Mouse (Mus musculus) midbrain, embryonic 16.5 days (tissue): Measurements from ENCODE around the gene Smlr1. TPM values are rescaled to one million over a fixed set of nuclear protein-coding genes. Genes with fewer than 3 reads are reported as not detected.

ENCODE experiments used
- ATAC-seq: fragments of 200-750 bp; cut with Nextera tagmentation; 2 replicates; pipeline ENCODE4 v1.8.0; 2017; ENCODE audit warnings: moderate TSS enrichment
- H3K27ac ChIP-seq: fragments of 300-500 bp; sonication (generic); 2 replicates; pipeline ENCODE4 v1.5.1; 2014; ENCODE audit warnings: mild to moderate bottlenecking, low read length, mixed read lengths
- H3K27me3 ChIP-seq: fragments of 300-500 bp; sonication (generic); 2 replicates; pipeline ENCODE4 v1.6.1; 2014; ENCODE audit warnings: low read depth, low read length, mixed read lengths; ENCODE audit not compliant: control insufficient read depth, insufficient read depth
- H3K36me3 ChIP-seq: fragments of 300-500 bp; sonication (generic); 2 replicates; pipeline ENCODE4 v1.6.1; 2014; ENCODE audit warnings: mild to moderate bottlenecking, low read length, moderate library complexity, mixed read lengths; ENCODE audit not compliant: control insufficient read depth, insufficient read depth
- H3K4me1 ChIP-seq: fragments of 300-500 bp; sonication (generic); 2 replicates; pipeline ENCODE4 v1.6.1; 2014; ENCODE audit warnings: mild to moderate bottlenecking, low read length, mixed read lengths; ENCODE audit not compliant: control insufficient read depth, insufficient read depth
- H3K4me2 ChIP-seq: fragments of 300-500 bp; sonication (generic); 2 replicates; pipeline ENCODE4 v1.6.1; 2014; ENCODE audit warnings: mild to moderate bottlenecking, low read length, mixed read lengths
- H3K4me3 ChIP-seq: fragments of 300-500 bp; sonication (generic); 2 replicates; pipeline ENCODE4 v1.5.1; 2014; ENCODE audit warnings: low read depth, mild to moderate bottlenecking, low read length, moderate library complexity, mixed read lengths
- H3K9ac ChIP-seq: fragments of 300-500 bp; sonication (generic); 2 replicates; pipeline ENCODE4 v1.6.1; 2014; ENCODE audit warnings: low read depth, low read length, mixed read lengths
- H3K9me3 ChIP-seq: fragments of 300-500 bp; sonication (generic); replicated peaks from 2 replicates; pipeline ENCODE4 v1.6.1; 2014; ENCODE audit warnings: mild to moderate bottlenecking, low read length, mixed read lengths; ENCODE audit not compliant: control insufficient read depth, poor library complexity, severe bottlenecking
- WGBS: fragments of 180-500 bp; shearing (Covaris S2); extraction: QIAGEN DNeasy Blood & Tissue Kit; methylation state at CpG from one replicate; pipeline ENCODE4 v1.1.7; 2014; 5-methylcytosine and 5-hydroxymethylcytosine counted together
- polyA plus RNA-seq: library from polyadenylated mRNA; unstranded; fragments of >200 nt; fragmentation: Nextera tagmentation; extraction: Ambion mirVana; gene quantifications from 2 replicates; pipeline ENCODE4 v1.2.1, GENCODE M21; 2015

Gene Smlr1
- polyA plus RNA-seq, 1 experiment from 2014 or later, result 0.13 TPM

DNA sequence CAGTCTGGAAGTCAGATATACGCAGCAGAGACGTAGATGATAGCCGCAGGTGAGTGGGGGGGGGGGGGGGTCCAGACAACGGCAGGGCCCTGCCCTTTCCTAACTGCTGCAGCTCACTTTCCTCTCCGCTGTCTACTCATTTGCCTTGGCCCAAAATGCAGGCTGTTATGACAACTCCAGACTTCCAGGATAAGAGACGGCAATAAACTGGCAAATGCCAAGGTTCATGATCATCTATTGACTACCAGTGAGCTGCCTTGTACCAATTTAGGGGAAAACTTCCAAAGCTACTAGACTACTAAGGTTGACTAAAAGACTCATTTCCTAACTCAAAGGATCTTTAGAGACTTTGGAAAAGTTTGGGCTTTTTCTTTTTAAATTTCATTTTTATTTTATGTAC is 554 bp upstream of the Smlr1 start:
- H3K4me1 ChIP-seq, result no peaks in the 10 kb centered on the region
- H3K9ac ChIP-seq, result no peak overlapping the region
- 89% methylated on average over 6 of the region's 6 CpGs for WGBS
- H3K27me3 ChIP-seq, result no peaks in the 10 kb centered on the region
- H3K36me3 ChIP-seq, result no peaks in the 10 kb centered on the region
- no peak overlapping the region for H3K4me2 ChIP-seq
- H3K27ac ChIP-seq, result no peak overlapping the region
- ATAC-seq, result no peak
- H3K4me3 ChIP-seq, result no peak overlapping the region
- no peaks in the 10 kb centered on the region for H3K9me3 ChIP-seq

DNA sequence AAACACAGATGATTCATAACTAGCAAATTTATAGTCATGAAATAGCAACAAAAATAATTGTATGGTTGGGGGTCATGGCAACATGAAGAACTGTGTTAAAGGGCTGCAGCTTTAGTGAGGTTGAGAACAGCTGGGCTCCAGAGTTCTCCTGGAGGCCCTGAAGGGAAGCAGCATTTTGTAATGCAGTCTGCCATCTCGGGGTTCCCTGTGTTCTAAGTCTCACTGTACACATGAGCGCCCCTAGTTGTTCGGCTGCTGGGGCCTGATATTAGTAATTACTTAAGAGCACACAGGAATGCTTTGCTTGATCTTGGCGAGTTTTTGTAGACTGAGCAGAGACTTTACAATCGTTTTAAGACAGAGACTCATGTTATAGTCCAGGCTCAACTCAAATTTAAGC is 1.6 kb downstream of the Smlr1 start:
- 88% methylated on average over 5 of the region's 5 CpGs for WGBS
- no peaks in the 10 kb centered on the region for H3K4me1 ChIP-seq
- no peaks in the 10 kb centered on the region for H3K36me3 ChIP-seq
- no peak overlapping the region for H3K9ac ChIP-seq
- no peak overlapping the region for H3K27ac ChIP-seq
- no peak for ATAC-seq
- H3K4me2 ChIP-seq, result no peak overlapping the region
- H3K9me3 ChIP-seq, result no peaks in the 10 kb centered on the region
- H3K4me3 ChIP-seq, result no peak overlapping the region
- H3K27me3 ChIP-seq, result no peaks in the 10 kb centered on the region

DNA sequence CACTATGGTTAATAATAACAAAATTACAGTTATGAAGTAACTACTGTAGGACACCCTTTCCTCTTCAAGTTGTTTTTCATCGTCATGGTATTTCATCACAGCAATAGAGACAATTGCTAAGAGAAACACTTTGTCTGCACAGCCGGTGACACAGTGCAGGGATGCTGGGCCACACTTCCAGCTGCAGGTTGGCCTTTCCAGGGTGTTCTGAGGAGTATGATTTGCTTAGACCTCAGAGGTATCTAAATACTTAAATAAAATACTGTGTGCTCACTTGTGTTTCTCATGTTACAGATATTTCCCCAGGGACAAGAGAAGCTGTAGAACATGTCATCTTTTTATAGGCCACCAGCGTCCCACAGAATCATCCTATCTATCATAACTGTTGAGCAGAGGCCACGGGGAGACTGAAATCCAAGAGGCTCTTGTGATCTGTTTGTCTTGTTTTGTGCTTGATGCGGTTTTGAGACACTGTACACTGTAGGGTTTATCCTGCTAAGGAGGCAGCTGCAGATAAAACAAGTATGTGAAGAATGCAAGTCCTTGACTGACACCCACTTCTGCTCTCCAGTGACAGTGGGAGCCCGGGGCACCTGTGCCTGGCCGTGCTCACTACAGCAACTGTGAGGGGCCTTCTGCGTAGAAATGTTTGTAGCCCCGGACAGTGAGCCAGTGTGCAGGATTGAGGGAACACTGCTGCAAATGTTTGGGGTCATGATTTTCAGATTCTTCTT is 2.4 kb downstream of the Smlr1 start:
- 87% methylated on average over 9 of the region's 9 CpGs for WGBS
- Histone ChIP-seq H3K9ac (no peak overlapping the region), H3K27me3 (no peaks in the 10 kb centered on the region), H3K4me3 (no peak overlapping the region), H3K9me3 (no peaks in the 10 kb centered on the region), H3K36me3 (no peaks in the 10 kb centered on the region), H3K4me1 (no peaks in the 10 kb centered on the region), H3K4me2 (no peak overlapping the region), H3K27ac (no peak overlapping the region)
- ATAC-seq, result no peak

DNA sequence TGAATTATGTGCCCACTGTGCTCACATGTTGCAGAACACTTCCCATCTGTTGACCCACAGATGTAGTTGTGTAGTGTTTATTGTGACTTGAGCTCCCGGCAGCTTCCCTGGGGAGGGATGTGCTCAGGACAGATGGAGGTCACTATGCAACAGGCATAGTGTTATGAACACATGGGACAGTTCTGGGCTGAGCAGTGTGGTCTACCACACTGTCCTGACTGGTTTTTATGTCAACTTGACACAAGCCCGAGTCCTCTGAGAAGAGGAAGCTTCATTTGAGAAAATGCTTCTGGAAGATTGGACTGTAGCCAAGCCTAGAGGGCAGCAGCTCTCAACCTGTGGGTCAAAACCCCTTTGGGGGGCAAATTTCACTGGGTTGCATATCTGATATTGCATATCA is 3.0 kb downstream of the Smlr1 start:
- Histone ChIP-seq H3K36me3 (no peaks in the 10 kb centered on the region), H3K27ac (no peak overlapping the region), H3K9ac (no peak overlapping the region), H3K27me3 (no peaks in the 10 kb centered on the region), H3K4me3 (no peak overlapping the region), H3K4me2 (no peak overlapping the region), H3K4me1 (no peaks in the 10 kb centered on the region), H3K9me3 (no peaks in the 10 kb centered on the region)
- no peak for ATAC-seq
- WGBS, result 82% methylated on average over 2 of the region's 2 CpGs

DNA sequence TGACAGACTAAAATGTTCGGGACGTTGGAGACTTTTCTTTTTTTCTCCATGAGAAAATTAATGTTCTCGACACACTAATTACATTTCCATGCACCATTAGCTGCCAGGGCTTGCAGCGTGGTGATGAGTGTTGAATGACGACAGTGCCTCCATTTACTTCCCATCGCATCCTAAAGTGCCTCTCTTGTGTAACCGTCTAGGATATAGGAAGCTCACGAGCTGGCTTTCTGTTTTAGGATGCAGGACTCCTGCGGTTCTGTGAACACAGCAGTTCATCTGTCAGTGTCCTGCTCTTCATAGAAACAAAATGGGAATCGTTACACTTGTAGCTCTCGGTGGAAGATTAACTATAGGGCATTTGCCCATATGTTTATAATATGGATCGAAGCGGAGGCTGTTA is 4.7 kb downstream of the Smlr1 start:
- no peaks in the 10 kb centered on the region for H3K9me3 ChIP-seq
- H3K4me3 ChIP-seq, result no peak overlapping the region
- H3K9ac ChIP-seq, result no peak overlapping the region
- H3K4me1 ChIP-seq, result no peaks in the 10 kb centered on the region
- no peak overlapping the region for H3K27ac ChIP-seq
- no peak overlapping the region for H3K4me2 ChIP-seq
- H3K36me3 ChIP-seq, result no peaks in the 10 kb centered on the region
- no peaks in the 10 kb centered on the region for H3K27me3 ChIP-seq
- no peak for ATAC-seq
- WGBS, result 80% methylated on average over 13 of the region's 13 CpGs

DNA sequence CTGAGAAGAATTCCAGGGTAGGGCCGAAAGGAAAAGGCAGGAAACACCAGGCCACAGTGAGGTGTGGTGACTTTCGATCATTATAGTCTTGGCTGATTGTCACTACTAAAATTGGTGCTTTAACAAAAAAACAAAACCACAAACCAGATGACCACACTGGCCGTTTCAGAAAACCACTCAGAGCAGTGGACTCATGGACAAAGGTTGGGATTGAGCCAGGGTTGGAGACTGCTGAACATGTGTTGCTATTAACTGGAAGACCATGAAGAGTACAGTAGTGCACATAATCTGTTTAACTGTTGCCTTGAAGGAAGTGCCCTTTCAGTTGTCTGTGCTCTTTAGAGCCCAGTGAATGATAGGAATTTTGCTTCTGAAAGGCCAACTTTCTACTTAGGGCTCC is 8.9 kb downstream of the Smlr1 start:
- no peak for ATAC-seq
- H3K27ac ChIP-seq, result no peak overlapping the region
- H3K4me1 ChIP-seq, result no peaks in the 10 kb centered on the region
- H3K9ac ChIP-seq, result no peak overlapping the region
- no peak overlapping the region for H3K4me2 ChIP-seq
- H3K36me3 ChIP-seq, result no peaks in the 10 kb centered on the region
- no peak overlapping the region for H3K4me3 ChIP-seq
- H3K27me3 ChIP-seq, result no peaks in the 10 kb centered on the region
- 86% methylated on average over 3 of the region's 3 CpGs for WGBS
- no peaks in the 10 kb centered on the region for H3K9me3 ChIP-seq

DNA sequence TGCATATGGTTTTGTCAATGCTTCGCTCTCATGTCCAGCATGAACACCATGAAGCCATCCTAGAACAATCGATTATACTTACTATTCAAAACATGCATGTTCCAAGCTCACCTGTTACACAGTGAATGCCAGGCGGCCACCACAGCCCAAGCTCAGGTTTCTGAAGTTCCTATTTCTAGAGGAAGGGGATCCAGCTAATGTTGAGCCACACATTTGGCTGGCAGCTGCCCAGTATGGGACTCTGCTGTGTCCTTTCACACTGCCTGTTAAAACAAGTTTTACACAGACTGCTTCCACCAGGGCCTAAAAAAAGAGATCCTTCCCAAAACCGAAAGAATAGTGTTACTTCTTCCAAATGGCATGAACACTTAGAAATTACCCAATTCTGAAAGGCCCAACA is 9.4 kb downstream of the Smlr1 start:
- 91% methylated on average over 4 of the region's 4 CpGs for WGBS
- no peak overlapping the region for H3K4me2 ChIP-seq
- ATAC-seq, result no peak

DNA sequence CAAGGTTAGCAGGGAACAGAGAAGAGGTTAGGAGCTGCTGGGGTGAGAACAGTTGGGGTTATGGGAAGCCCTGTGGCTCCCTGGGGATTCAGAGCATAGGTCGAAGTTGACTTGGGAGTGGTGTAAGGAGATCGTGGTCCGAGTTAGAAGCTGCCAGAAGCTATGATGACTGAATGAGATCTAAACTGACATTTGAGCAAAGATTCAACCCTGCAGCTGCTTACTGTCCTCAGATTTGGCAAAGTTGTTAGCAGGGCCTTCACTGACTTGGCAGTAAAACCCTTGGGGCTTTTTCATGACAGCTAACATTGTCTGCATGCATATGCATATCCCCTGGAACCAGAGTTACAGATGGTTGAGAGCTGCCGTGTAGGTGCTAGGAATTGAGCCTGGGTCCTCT is 9.9 kb downstream of the Smlr1 start:
- H3K27me3 ChIP-seq, result no peaks in the 10 kb centered on the region
- no peaks in the 10 kb centered on the region for H3K36me3 ChIP-seq
- no peak overlapping the region for H3K27ac ChIP-seq
- no peak overlapping the region for H3K4me2 ChIP-seq
- H3K9ac ChIP-seq, result no peak overlapping the region
- WGBS, result 80% methylated on average over 4 of the region's 4 CpGs
- no peaks in the 10 kb centered on the region for H3K4me1 ChIP-seq
- no peaks in the 10 kb centered on the region for H3K9me3 ChIP-seq
- ATAC-seq, result no peak
- H3K4me3 ChIP-seq, result no peak overlapping the region

More for the DNA sequence above, 9.4 kb downstream of the Smlr1 start:
- Histone ChIP-seq H3K36me3 (no peaks in the 10 kb centered on the region), H3K27me3 (no peaks in the 10 kb centered on the region), H3K4me1 (no peaks in the 10 kb centered on the region), H3K9me3 (no peaks in the 10 kb centered on the region), H3K4me3 (no peak overlapping the region), H3K9ac (no peak overlapping the region), H3K27ac (no peak overlapping the region)

DNA sequence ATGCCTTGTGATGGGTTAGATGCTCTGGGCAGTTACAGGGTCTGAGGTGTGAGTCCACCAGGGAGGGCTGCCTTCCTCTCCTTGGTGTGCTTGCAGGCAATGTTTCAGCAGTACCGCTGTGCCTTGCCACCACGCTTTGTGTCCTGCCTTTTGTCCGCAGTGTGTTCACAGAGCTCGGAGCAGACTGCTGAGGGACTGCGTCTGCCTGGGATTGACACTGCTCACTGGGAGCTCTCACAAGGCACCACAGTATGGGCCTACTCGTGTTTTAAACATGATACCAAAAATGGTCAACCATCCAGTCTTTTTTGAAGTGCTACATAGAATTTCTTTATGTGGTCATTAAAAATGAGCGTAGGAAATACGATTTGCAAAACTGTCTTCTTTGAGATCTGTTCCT is 12.3 kb downstream of the Smlr1 start:
- 76% methylated on average over 8 of the region's 8 CpGs for WGBS
- Histone ChIP-seq H3K9me3 (no peaks in the 10 kb centered on the region), H3K9ac (no peak overlapping the region), H3K4me3 (no peak overlapping the region), H3K4me1 (no peaks in the 10 kb centered on the region), H3K27ac (no peak overlapping the region), H3K27me3 (no peaks in the 10 kb centered on the region), H3K4me2 (no peak overlapping the region), H3K36me3 (no peaks in the 10 kb centered on the region)
- ATAC-seq, result no peak
